ENCODE assay signal across 7 mouse cellular contexts in genomic region chr15:31150546-31151471, GRCm38 (mm10).
DNase-seq lines count a peak whose midpoint lies in the region; ATAC-seq and TF ChIP-seq lines count a peak whose summit lies in the region.

No protein-coding gene starts in this region.

- H3K9ac ChIP-seq in hindbrain, postnatal 0 days (replicated peaks; ENCODE audit: low read length), result no peak overlapping the region
- peak overlapping the region; percentile 45; the same call in 1 of the 2 replicates for H3K9ac ChIP-seq in midbrain, embryonic 16.5 days (ENCODE audit: low read depth, low read length)

- H3K36me3 ChIP-seq in hindbrain, postnatal 0 days (ENCODE audit: insufficient read depth, low read length), result no peaks in the 10 kb centered on the region
- H3K36me3 ChIP-seq in midbrain, embryonic 16.5 days (ENCODE audit: control insufficient read depth, insufficient read depth, low read length), result no peaks in the 10 kb centered on the region
- no peaks in the 10 kb centered on the region for H3K36me3 ChIP-seq in thymus, adult 2 months (ENCODE audit: control insufficient read depth, insufficient read depth, low read length)

- DNase-seq in ZHBTc4 (ENCODE audit: low read depth, low spot score), result peak; percentile 65
- DNase-seq in cerebellum, adult 2 months, result peak; percentile 71 to 74
- DNase-seq in hindbrain, postnatal 0 days (ENCODE audit: low spot score), result peak; percentile 94
- peak; percentile 74 to 78 for DNase-seq in left cerebral cortex, postnatal 10 days (ENCODE audit: extremely low spot score in 1 of 2, low spot score in 2 of 2)
- DNase-seq in thymus, adult 2 months, result peak; percentile 32

- H3K4me2 ChIP-seq in hindbrain, postnatal 0 days (ENCODE audit: low read depth, low read length), result peak overlapping the region; percentile 40
- peak overlapping the region; percentile 16; the same call in 1 of the 2 replicates for H3K4me2 ChIP-seq in midbrain, embryonic 16.5 days (ENCODE audit: low read length)

- H3K27me3 ChIP-seq in cerebellum, adult 2 months (ENCODE audit: control insufficient read depth, insufficient read depth, low read length), result no peaks in the 10 kb centered on the region
- no peaks in the 10 kb centered on the region for H3K27me3 ChIP-seq in hindbrain, postnatal 0 days (ENCODE audit: insufficient read depth, low read length)
- H3K27me3 ChIP-seq in midbrain, embryonic 16.5 days (ENCODE audit: control insufficient read depth, insufficient read depth, low read depth, low read length), result no peaks in the 10 kb centered on the region
- no peaks in the 10 kb centered on the region for H3K27me3 ChIP-seq in thymus, adult 2 months (ENCODE audit: control insufficient read depth, insufficient read depth, low read length)

- no peaks in the 10 kb centered on the region for H3K9me3 ChIP-seq in hindbrain, postnatal 0 days (ENCODE audit: low read length)
- H3K9me3 ChIP-seq in midbrain, embryonic 16.5 days (replicated peaks; ENCODE audit: control insufficient read depth, low read length, poor library complexity, severe bottlenecking), result no peaks in the 10 kb centered on the region

- ATAC-seq in frontal cortex, adult (ENCODE audit: low TSS enrichment), result peak; percentile 99
- ATAC-seq in hindbrain, postnatal 0 days, result peak; percentile 85
- peak; percentile 95 for ATAC-seq in midbrain, embryonic 16.5 days

- peaks cover 14% of the 10 kb centered on the region for H3K4me1 ChIP-seq in cerebellum, adult 2 months (ENCODE audit: control insufficient read depth, insufficient read depth, low read length)
- H3K4me1 ChIP-seq in hindbrain, postnatal 0 days (ENCODE audit: insufficient read depth, low read length), result 0 out of 2 replicates have a peak, but pooled peaks cover 3% of the 10 kb centered on the region
- H3K4me1 ChIP-seq in midbrain, embryonic 16.5 days (ENCODE audit: control insufficient read depth, insufficient read depth, low read length), result 0 out of 2 replicates have a peak, but pooled peaks cover 3% of the 10 kb centered on the region
- no peaks in the 10 kb centered on the region for H3K4me1 ChIP-seq in thymus, adult 2 months (replicated peaks; ENCODE audit: control insufficient read depth, insufficient read depth, low read length)

- TF ChIP-seq POLR2A in cerebellum, adult 2 months (IDR thresholded peaks at IDR 0.05; ENCODE audit: borderline replicate concordance, insufficient read depth, low read length), result no peak
- TF ChIP-seq POLR2A in thymus, adult 2 months (IDR thresholded peaks at IDR 0.05; ENCODE audit: control insufficient read depth, extremely low read depth, insufficient read depth, low read length, poor library complexity), result no peak

- no peak overlapping the region for H3K27ac ChIP-seq in cerebellum, adult 2 months (ENCODE audit: insufficient read depth, low read length)
- H3K27ac ChIP-seq in hindbrain, postnatal 0 days, result no peak overlapping the region
- 0 out of 2 replicates have a peak overlapping the region, but pooled peaks have one; percentile 44 for H3K27ac ChIP-seq in midbrain, embryonic 16.5 days (ENCODE audit: low read length)
- no peak overlapping the region for H3K27ac ChIP-seq in thymus, adult 2 months (ENCODE audit: control insufficient read depth, insufficient read depth, low read length)

- H3K4me3 ChIP-seq in cerebellum, adult 2 months (replicated peaks; ENCODE audit: insufficient read depth, low read depth, low read length), result no peak overlapping the region
- no peak overlapping the region for H3K4me3 ChIP-seq in hindbrain, postnatal 0 days (ENCODE audit: low read length)
- no peak overlapping the region for H3K4me3 ChIP-seq in midbrain, embryonic 16.5 days (ENCODE audit: low read depth, low read length)
- H3K4me3 ChIP-seq in thymus, adult 2 months (ENCODE audit: control insufficient read depth, insufficient read depth, low read length), result no peak overlapping the region

- TF ChIP-seq CTCF in cerebellum, adult 2 months (IDR thresholded peaks at IDR 0.05; ENCODE audit: borderline replicate concordance, insufficient read depth, low read depth, low read length), result peak; percentile 63
- peak; percentile 82 for TF ChIP-seq CTCF in hindbrain, postnatal 0 days (IDR thresholded peaks at IDR 0.05; ENCODE audit: low read depth)
- TF ChIP-seq CTCF in thymus, adult 2 months (IDR thresholded peaks at IDR 0.05; ENCODE audit: borderline replicate concordance, control insufficient read depth, extremely low read depth, insufficient read depth, low read length, poor library complexity), result 0 out of 2 replicates have a peak, but pooled peaks have one; percentile 26

- 37% methylated on average over 21 of the region's 21 CpGs for WGBS in cerebellum, adult 2 months
- 31% methylated on average over 21 of the region's 21 CpGs for WGBS in hindbrain, postnatal 0 days
- 23% methylated on average over 21 of the region's 21 CpGs for WGBS in midbrain, embryonic 16.5 days
- 66% methylated on average over 21 of the region's 21 CpGs for WGBS in thymus, adult 2 months

- intact Hi-C loops in left cerebral cortex, postnatal 10 days (cut with DNase I), result loop anchor here (10.0 kb wide), 1 partner anchor 226 kb away; no protein-coding TSS in a partner anchor

Comparison
In these comparisons a context has a peak if more than half of its experiments do, and no peak if none do; other contexts are left out.
1. DNase-seq: peak in every context shown above with its lines; median percentile 94 in hindbrain, postnatal 0 days; 76 in left cerebral cortex, postnatal 10 days; 72 in cerebellum, adult 2 months; 65 in ZHBTc4; 32 in thymus, adult 2 months.
2. CTCF ChIP-seq: peak in every context shown above with its lines; median percentile 82 in hindbrain, postnatal 0 days; 63 in cerebellum, adult 2 months; 26 in thymus, adult 2 months.